Mouse (Mus musculus) embryonic facial prominence, embryonic 11.5 days (tissue): ENCODE measurements at regions not wholly inside any gene's neighbourhood (a gene's known extent, or its start where the extent isn't known, plus 50 kb on each side); places are given as distances from the start of the nearest gene placed in this dataset.

Experiments
- ATAC-seq: fragments of 200-750 bp; cut with Nextera tagmentation; replicated peaks from 2 replicates; pipeline ENCODE4 v1.8.0; 2017; ENCODE audit warnings: low read depth; ENCODE audit not compliant: insufficient number of reproducible peaks, low FRiP score, low TSS enrichment
- DNase-seq: peaks from one replicate; pipeline ENCODE4 v3.0.0-alpha.2; 2015; ENCODE audit warnings: low spot score
- H3K27ac ChIP-seq: fragments of 300-500 bp; sonication (generic); replicated peaks from 2 replicates; pipeline ENCODE4 v1.5.1; 2014; ENCODE audit warnings: mild to moderate bottlenecking, low read depth, low read length, control low read depth
- H3K27me3 ChIP-seq: fragments of 300-500 bp; sonication (generic); 2 replicates; pipeline ENCODE4 v1.6.1; 2014; ENCODE audit warnings: mild to moderate bottlenecking, low read length, moderate library complexity, mixed read lengths; ENCODE audit not compliant: control insufficient read depth, insufficient read depth
- H3K36me3 ChIP-seq: fragments of 300-500 bp; sonication (generic); replicated peaks from 2 replicates; pipeline ENCODE4 v1.6.1; 2014; ENCODE audit warnings: low read depth, mild to moderate bottlenecking, low read length, moderate library complexity, mixed read lengths; ENCODE audit not compliant: control insufficient read depth, insufficient read depth
- H3K4me1 ChIP-seq: fragments of 300-500 bp; sonication (generic); 2 replicates; pipeline ENCODE4 v1.6.1; 2014; ENCODE audit warnings: low read length, mixed read lengths; ENCODE audit not compliant: control insufficient read depth, insufficient read depth
- H3K4me2 ChIP-seq: fragments of 300-500 bp; sonication (generic); 2 replicates; pipeline ENCODE4 v1.6.1; 2014; ENCODE audit warnings: low read depth, mild to moderate bottlenecking, control low read depth, low read length, moderate library complexity
- H3K4me3 ChIP-seq: fragments of 300-500 bp; sonication (generic); 2 replicates; pipeline ENCODE4 v1.5.1; 2014; ENCODE audit warnings: low read depth, low read length, control low read depth
- H3K9ac ChIP-seq: fragments of 300-500 bp; sonication (generic); replicated peaks from 2 replicates; pipeline ENCODE4 v1.6.1; 2014; ENCODE audit warnings: mild to moderate bottlenecking, control low read depth, low read length
- H3K9me3 ChIP-seq: fragments of 300-500 bp; sonication (generic); replicated peaks from 2 replicates; pipeline ENCODE4 v1.6.1; 2016; ENCODE audit warnings: mild to moderate bottlenecking, low read length, inconsistent platforms, mixed read lengths; ENCODE audit not compliant: control insufficient read depth
- WGBS: fragments of 180-500 bp; shearing (Covaris S2); extraction: QIAGEN DNeasy Blood & Tissue Kit; methylation state at CpG from one replicate; pipeline ENCODE4 v1.1.7; 2014; 5-methylcytosine and 5-hydroxymethylcytosine counted together

DNA sequence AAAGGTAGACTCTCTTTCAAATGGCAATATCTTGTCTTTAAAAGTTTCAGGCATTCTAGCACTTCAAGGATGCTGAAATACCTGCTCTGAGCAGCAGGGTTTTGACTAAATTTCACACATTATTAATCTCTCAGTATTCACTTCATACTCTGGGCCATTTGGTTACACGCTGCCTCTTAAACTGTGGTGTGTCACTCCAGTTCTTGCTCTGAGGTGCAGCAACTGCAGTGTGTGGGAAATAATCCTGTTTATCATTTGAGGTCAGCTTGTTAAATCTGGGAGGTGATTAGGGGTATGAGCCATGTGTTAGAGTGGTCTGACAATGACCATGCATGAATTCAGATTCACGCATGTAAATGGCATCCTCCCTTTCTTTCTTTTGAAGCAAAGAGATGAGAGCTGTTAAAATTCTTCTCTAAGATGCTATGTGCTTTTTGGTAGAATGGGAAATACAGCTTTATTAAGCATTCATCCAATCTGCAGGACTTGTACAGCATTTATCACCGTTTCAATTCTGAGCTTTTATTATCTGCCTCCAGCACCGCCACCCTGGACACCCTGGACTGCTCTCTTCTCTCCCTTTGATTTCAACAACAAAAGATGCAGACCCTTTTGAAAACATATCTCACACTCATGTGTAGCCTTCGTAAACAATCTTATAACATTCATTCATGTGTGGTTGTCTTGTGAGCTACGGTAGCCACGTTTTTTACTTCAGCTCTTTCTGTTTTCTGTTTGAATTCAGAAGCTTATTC is 362.4 kb upstream of the Gm38303 start:
- no peak overlapping the region for H3K27ac ChIP-seq
- DNase-seq (no peak), ATAC-seq (no peak)
- H3K4me1 ChIP-seq, result no peaks in the 10 kb centered on the region
- no peaks in the 10 kb centered on the region for H3K27me3 ChIP-seq
- H3K9ac ChIP-seq, result no peak overlapping the region
- H3K4me3 ChIP-seq, result no peak overlapping the region
- 85% methylated on average over 7 of the region's 7 CpGs for WGBS
- H3K9me3 ChIP-seq, result no peaks in the 10 kb centered on the region
- no peaks in the 10 kb centered on the region for H3K36me3 ChIP-seq
- H3K4me2 ChIP-seq, result no peak overlapping the region

DNA sequence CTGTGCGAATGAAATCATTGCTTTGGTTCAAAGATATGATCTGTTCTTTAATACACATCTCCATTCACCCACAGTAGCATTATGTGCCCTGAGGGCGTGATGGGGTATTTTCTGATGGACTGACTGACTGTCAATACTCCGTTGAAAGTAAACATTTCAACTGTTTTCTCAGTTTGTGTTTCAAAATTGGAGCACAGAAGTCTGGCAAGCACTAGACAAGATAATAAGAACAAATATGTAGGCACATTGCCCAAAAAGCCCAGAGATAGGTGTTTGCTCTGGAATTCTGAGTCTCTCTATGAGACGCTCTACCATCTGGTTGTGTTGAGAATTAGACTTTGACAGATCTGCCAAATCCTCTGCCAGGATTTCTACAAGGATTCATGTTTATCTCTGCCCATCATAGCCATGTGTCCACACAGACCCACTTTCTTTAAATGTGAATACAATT is 350.0 kb upstream of the Gm38303 start:
- H3K27ac ChIP-seq, result no peak overlapping the region
- no peak overlapping the region for H3K9ac ChIP-seq
- DNase-seq (no peak), ATAC-seq (no peak)
- H3K4me3 ChIP-seq, result no peak overlapping the region
- no peaks in the 10 kb centered on the region for H3K9me3 ChIP-seq
- H3K27me3 ChIP-seq, result no peaks in the 10 kb centered on the region
- no peaks in the 10 kb centered on the region for H3K36me3 ChIP-seq
- no peaks in the 10 kb centered on the region for H3K4me1 ChIP-seq
- H3K4me2 ChIP-seq, result no peak overlapping the region
- 40% methylated on average over 4 of the region's 4 CpGs for WGBS

DNA sequence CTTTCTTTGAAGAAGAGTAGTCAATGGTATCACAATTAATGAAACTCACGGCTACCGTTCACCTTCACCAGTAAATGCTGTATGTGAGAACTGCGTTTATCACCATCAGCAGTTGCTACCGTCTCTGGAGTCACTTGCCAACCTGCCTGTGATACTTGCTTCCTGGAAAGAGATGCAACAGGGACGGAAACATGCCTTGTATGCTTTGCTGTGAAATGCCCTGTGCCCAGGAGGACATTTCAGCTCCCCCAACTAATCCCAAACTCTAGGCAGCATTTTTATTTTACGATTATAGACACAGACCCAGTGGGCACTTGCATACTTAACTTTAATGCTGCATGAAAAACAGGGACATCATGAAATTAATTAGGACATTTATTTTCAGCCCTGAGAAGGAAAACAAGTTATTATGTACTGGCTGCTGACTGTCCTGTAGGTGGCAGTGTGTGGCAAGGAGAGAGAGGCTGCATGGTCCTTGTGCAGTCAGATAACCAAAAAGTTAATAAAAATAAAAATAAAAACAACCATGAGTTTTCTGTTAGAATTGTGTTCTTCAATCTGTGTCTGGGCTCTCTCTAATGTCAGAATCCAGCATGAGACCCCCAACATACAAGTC is 349.5 kb upstream of the Gm38303 start:
- no peak overlapping the region for H3K4me3 ChIP-seq
- 58% methylated on average over 6 of the region's 6 CpGs for WGBS
- no peak for ATAC-seq

DNA sequence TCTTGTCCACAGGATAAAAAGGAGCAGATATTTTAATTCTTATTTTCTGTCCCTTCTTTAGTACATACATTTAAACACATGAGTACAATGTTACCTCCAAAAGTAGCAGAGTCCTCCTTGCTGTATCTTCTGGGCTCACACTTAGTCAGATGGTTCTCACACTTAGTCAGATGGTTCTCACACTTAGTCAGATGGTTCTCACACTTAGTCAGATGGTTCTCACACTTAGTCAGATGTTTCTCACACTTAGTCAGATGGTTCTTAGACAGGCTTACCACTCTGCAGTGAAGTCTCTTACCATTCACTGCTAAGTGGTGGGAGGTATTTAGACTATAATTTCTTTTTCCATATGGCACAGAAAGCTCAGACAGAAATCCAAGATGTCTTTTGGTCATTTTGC is 346.5 kb upstream of the Gm38303 start:
- no peak overlapping the region for H3K4me2 ChIP-seq
- no peak overlapping the region for H3K9ac ChIP-seq
- DNase-seq (no peak), ATAC-seq (no peak)
- no peak overlapping the region for H3K4me3 ChIP-seq
- H3K27me3 ChIP-seq, result no peaks in the 10 kb centered on the region
- no peak overlapping the region for H3K27ac ChIP-seq
- H3K36me3 ChIP-seq, result no peaks in the 10 kb centered on the region
- H3K9me3 ChIP-seq, result no peaks in the 10 kb centered on the region
- H3K4me1 ChIP-seq, result no peaks in the 10 kb centered on the region

More for the DNA sequence above, 349.5 kb upstream of the Gm38303 start:
- Histone ChIP-seq H3K9ac (no peak overlapping the region), H3K27me3 (no peaks in the 10 kb centered on the region), H3K4me1 (no peaks in the 10 kb centered on the region), H3K9me3 (no peaks in the 10 kb centered on the region), H3K4me2 (no peak overlapping the region), H3K27ac (no peak overlapping the region), H3K36me3 (no peaks in the 10 kb centered on the region)
- peak; percentile 68 for DNase-seq

DNA sequence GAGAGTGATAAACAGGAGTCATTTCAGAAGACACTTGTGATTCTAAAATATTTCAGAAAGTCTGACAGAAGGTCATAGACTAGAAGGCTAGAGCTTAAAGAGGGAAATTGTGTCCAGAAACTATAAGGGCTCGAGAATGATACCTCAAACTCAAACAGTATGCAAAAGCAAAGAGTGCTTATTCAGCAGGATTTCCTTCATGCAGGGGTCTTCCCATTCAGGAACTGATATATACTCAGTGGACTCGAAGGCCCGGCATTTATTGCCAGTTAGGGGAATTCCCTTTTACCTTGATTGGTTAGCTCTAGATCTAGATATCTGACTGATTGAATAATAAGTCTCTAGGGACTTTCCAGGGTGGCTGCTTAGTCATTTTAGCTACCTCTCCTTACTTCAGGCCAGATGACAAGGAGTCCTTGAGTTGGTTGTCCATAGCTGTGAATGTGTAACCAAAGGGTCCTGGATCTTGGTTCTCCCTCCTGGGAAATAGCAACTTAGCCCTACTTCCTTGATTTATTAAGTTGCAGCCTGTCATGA is 312.6 kb upstream of the Gm38303 start:
- no peaks in the 10 kb centered on the region for H3K27me3 ChIP-seq
- no peak overlapping the region for H3K4me2 ChIP-seq
- H3K4me3 ChIP-seq, result no peak overlapping the region
- no peaks in the 10 kb centered on the region for H3K9me3 ChIP-seq
- DNase-seq, result no peak
- WGBS, result 85% methylated on average over 3 of the region's 3 CpGs
- no peak for ATAC-seq
- no peak overlapping the region for H3K27ac ChIP-seq
- H3K36me3 ChIP-seq, result no peaks in the 10 kb centered on the region
- H3K4me1 ChIP-seq, result no peaks in the 10 kb centered on the region
- no peak overlapping the region for H3K9ac ChIP-seq
